Comparison of ENCODE assay signal across 12 mouse cellular contexts in the genomic region with DNA sequence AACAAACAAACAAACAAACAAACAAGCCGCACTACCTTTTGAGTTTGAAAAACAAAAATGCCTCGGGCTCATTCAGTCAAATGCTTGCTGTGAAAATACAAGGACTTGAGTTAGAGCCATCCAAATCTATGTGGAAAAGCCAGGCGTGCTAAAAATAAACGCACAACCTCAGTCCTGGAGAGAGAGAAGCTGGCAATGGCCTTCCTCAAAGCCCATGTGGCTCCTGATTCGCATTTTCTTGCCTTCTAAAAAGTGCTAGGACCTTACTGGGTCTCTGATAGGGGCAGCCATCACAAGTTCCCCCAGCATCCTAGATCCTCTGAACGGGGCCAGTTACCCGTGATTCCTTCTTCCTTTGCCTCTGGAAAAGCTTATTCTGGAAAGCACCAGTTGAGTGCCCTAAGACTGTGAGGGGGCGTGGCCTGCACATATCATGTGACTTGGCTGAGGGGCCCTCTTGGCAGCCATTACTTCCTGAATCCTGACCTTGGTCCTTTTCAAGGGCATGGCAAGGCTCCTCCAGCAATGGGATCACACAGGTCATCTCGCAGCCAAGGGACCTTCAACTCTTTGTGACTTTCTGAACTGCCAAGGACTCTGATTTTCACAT. TPM values are rescaled to one million over a fixed set of nuclear protein-coding genes. Genes with fewer than 3 reads are reported as not detected.
DNase-seq lines count a peak whose midpoint lies in the region; ATAC-seq and TF ChIP-seq lines count a peak whose summit lies in the region.
"Had no signal": no experiment of that assay in that cellular context is flagged by ENCODE, and none has a peak within 500 bp of the region (broad histone marks: within the 10 kb centered on the region; RNA-seq: fewer than 3 reads in every experiment).

No protein-coding gene starts in this region.

- H3K9me3 ChIP-seq in heart, postnatal 0 days (replicated peaks; ENCODE audit: control insufficient read depth, low read length): no peaks in the 10 kb centered on the region
- H3K9me3 ChIP-seq: limb, embryonic 15.5 days; neural tube, embryonic 13.5 days had no signal

- H3K27ac ChIP-seq in cerebellum, adult 2 months (ENCODE audit: insufficient read depth, low read length): peak overlapping the region; percentile 89
- peak overlapping the region; percentile 92 for H3K27ac ChIP-seq in heart, postnatal 0 days (ENCODE audit: low read depth)
- H3K27ac ChIP-seq: limb, embryonic 15.5 days; neural tube, embryonic 13.5 days had no signal

- TF ChIP-seq POLR2A in cerebellum, adult 2 months (IDR thresholded peaks at IDR 0.05; ENCODE audit: borderline replicate concordance, insufficient read depth, low read length): no peak

- no peak overlapping the region for H3K4me2 ChIP-seq in heart, postnatal 0 days (ENCODE audit: low read depth, low read length)
- H3K4me2 ChIP-seq: limb, embryonic 15.5 days; neural tube, embryonic 13.5 days had no signal

- no peak overlapping the region for H3K4me3 ChIP-seq in cerebellum, adult 2 months (replicated peaks; ENCODE audit: insufficient read depth, low read depth, low read length)
- no peak overlapping the region for H3K4me3 ChIP-seq in heart, postnatal 0 days (ENCODE audit: low read depth, low read length)
- H3K4me3 ChIP-seq: erythroblast, embryonic 14.5 days; limb, embryonic 15.5 days; neural tube, embryonic 13.5 days had no signal

- DNase-seq in lung, postnatal 10 days: peak; percentile 35
- DNase-seq in lung, postnatal 25 days (ENCODE audit: low spot score): no peak
- DNase-seq in cerebellum, adult 2 months: peak; percentile 42 to 53
- DNase-seq in heart, postnatal 0 days (ENCODE audit: low spot score): peak; percentile 55
- DNase-seq in left cerebral cortex, adult 8-10 months (ENCODE audit: low spot score in 2 of 2): no peak
- DNase-seq in ovary, postnatal 36 days (ENCODE audit: low spot score): no peak
- no peak for DNase-seq in spleen, postnatal 10 days (ENCODE audit: low spot score in 2 of 2)
- DNase-seq: right cerebral cortex, postnatal 4 days; thymus, postnatal 36 days had no signal

- TF ChIP-seq CTCF in cerebellum, adult 2 months (IDR thresholded peaks at IDR 0.05; ENCODE audit: borderline replicate concordance, insufficient read depth, low read depth, low read length): no peak
- no peak for TF ChIP-seq CTCF in heart, postnatal 0 days (IDR thresholded peaks at IDR 0.05; ENCODE audit: low read depth)

- no peaks in the 10 kb centered on the region for H3K36me3 ChIP-seq in heart, postnatal 0 days (replicated peaks; ENCODE audit: control insufficient read depth, insufficient read depth, low read length)
- H3K36me3 ChIP-seq: limb, embryonic 15.5 days; neural tube, embryonic 13.5 days had no signal

- H3K9ac ChIP-seq in heart, postnatal 0 days (replicated peaks; ENCODE audit: low read depth, low read length): no peak overlapping the region
- H3K9ac ChIP-seq: limb, embryonic 15.5 days; neural tube, embryonic 13.5 days had no signal

- TF ChIP-seq EP300 in heart, postnatal 0 days (IDR thresholded peaks at IDR 0.05; ENCODE audit: low read depth): no peak

- peak; percentile 43; the same call in 1 of the 2 replicates for ATAC-seq in heart, postnatal 0 days (ENCODE audit: insufficient read depth, low read depth)

- 37% methylated on average over 9 of the region's 9 CpGs for WGBS in cerebellum, adult 2 months
- 55% methylated on average over 9 of the region's 9 CpGs for WGBS in heart, postnatal 0 days

- H3K27me3 ChIP-seq in cerebellum, adult 2 months (ENCODE audit: control insufficient read depth, insufficient read depth, low read length): no peaks in the 10 kb centered on the region
- no peaks in the 10 kb centered on the region for H3K27me3 ChIP-seq in heart, postnatal 0 days (ENCODE audit: control insufficient read depth, insufficient read depth, low read length)
- H3K27me3 ChIP-seq: limb, embryonic 15.5 days; neural tube, embryonic 13.5 days had no signal

- H3K4me1 ChIP-seq in cerebellum, adult 2 months (ENCODE audit: control insufficient read depth, insufficient read depth, low read length): peaks cover 36% of the 10 kb centered on the region
- peaks cover 13% of the 10 kb centered on the region; the same call in 1 of the 2 replicates for H3K4me1 ChIP-seq in heart, postnatal 0 days (ENCODE audit: control insufficient read depth, insufficient read depth)
- H3K4me1 ChIP-seq: limb, embryonic 15.5 days had no signal

RNA-seq across cellular contexts. Expression of a gene that starts 34.6 kb away (rescaled TPM):
- polyA plus RNA-seq in cerebellum, adult 2 months (2012; rRNA removed): 43.0 and 46.0 TPM in 2 replicates
- total RNA-seq in heart, postnatal 0 days (2014; rRNA removed; ENCODE audit: low replicate concordance): 19.9 and 49.6 TPM in 2 replicates
- polyA plus RNA-seq in heart, postnatal 0 days (2015; fragmentation: Nextera tagmentation; extraction: Ambion mirVana): 8.9 and 9.9 TPM in 2 replicates
- 10 to 100 TPM; 43.8 to 55.4 (median 47.9) TPM for total RNA-seq in left cerebral cortex, adult 8-10 months (2022)

RNA-seq across cellular contexts. Expression of a gene that starts 37.3 kb away (rescaled TPM):
- 28.8 and 28.9 TPM in 2 replicates for polyA plus RNA-seq in cerebellum, adult 2 months (2012; rRNA removed)
- 25.7 and 28.9 TPM in 2 replicates for total RNA-seq in heart, postnatal 0 days (2014; rRNA removed; ENCODE audit: low replicate concordance)
- 23.3 and 24.1 TPM in 2 replicates for polyA plus RNA-seq in heart, postnatal 0 days (2015; fragmentation: Nextera tagmentation; extraction: Ambion mirVana)
- total RNA-seq in left cerebral cortex, adult 8-10 months (2022): 10 to 100 TPM; 28.0 to 31.7 (median 29.1) TPM

RNA-seq across cellular contexts. Expression of a gene that starts 43.8 kb away (rescaled TPM):
- polyA plus RNA-seq in cerebellum, adult 2 months (2012; rRNA removed): 44.7 and 46.3 TPM in 2 replicates
- total RNA-seq in heart, postnatal 0 days (2014; rRNA removed; ENCODE audit: low replicate concordance): 21.1 and 22.7 TPM in 2 replicates
- polyA plus RNA-seq in heart, postnatal 0 days (2015; fragmentation: Nextera tagmentation; extraction: Ambion mirVana): 29.2 and 32.5 TPM in 2 replicates
- 10 to 100 TPM; 34.1 to 38.8 (median 37.0) TPM for total RNA-seq in left cerebral cortex, adult 8-10 months (2022)

Comparison
In these comparisons a context has a peak if more than half of its experiments do, and no peak if none do; other contexts are left out.
1. DNase-seq: peak in lung, postnatal 10 days (single experiment), cerebellum, adult 2 months (2 of 2) and heart, postnatal 0 days (single experiment); none in lung, postnatal 25 days (single experiment), left cerebral cortex, adult 8-10 months (0 of 2), ovary, postnatal 36 days (single experiment) and spleen, postnatal 10 days (0 of 2).